ENCODE assay signal across 20 mouse cellular contexts in genomic region chr1:194108132-194108531, GRCm38 (mm10).
DNase-seq lines count a peak whose midpoint lies in the region; ATAC-seq and TF ChIP-seq lines count a peak whose summit lies in the region.
"Had no signal": no experiment of that assay in that cellular context is flagged by ENCODE, and none has a peak within 500 bp of the region (broad histone marks: within the 10 kb centered on the region; RNA-seq: fewer than 3 reads in every experiment).

No protein-coding gene starts in this region.

- H3K9ac ChIP-seq in lung, embryonic 14.5 days = no peak overlapping the region
- H3K9ac ChIP-seq in embryonic facial prominence, embryonic 11.5 days (replicated peaks; ENCODE audit: low read length) = no peak overlapping the region
- H3K9ac ChIP-seq: hindbrain, embryonic 13.5 days; liver, embryonic 15.5 days had no signal

- H3K4me3 ChIP-seq in lung, embryonic 14.5 days (ENCODE audit: low read depth, low read length) = no peak overlapping the region
- no peak overlapping the region for H3K4me3 ChIP-seq in embryonic facial prominence, embryonic 11.5 days (ENCODE audit: low read depth, low read length)
- H3K4me3 ChIP-seq: erythroblast, embryonic 14.5 days; hindbrain, embryonic 13.5 days; liver, embryonic 15.5 days had no signal

- 49% methylated on average over 2 of the region's 2 CpGs for WGBS in lung, embryonic 14.5 days
- WGBS in embryonic facial prominence, embryonic 11.5 days = 19% methylated on average over 2 of the region's 2 CpGs

- in situ Hi-C loops in Patski (cut with MboI; ENCODE audit: low pct_unique_long_range_greater_than_20kb) = no loop called here

- no peak overlapping the region for H3K27ac ChIP-seq in lung, embryonic 14.5 days (ENCODE audit: low read depth)
- no peak overlapping the region for H3K27ac ChIP-seq in embryonic facial prominence, embryonic 11.5 days (replicated peaks; ENCODE audit: low read depth, low read length)
- H3K27ac ChIP-seq: liver, embryonic 15.5 days had no signal

- no peaks in the 10 kb centered on the region for H3K9me3 ChIP-seq in lung, embryonic 14.5 days (ENCODE audit: low read depth, low read length)
- H3K9me3 ChIP-seq in embryonic facial prominence, embryonic 11.5 days (replicated peaks; ENCODE audit: control insufficient read depth, low read length) = no peaks in the 10 kb centered on the region
- H3K9me3 ChIP-seq: G1E; hindbrain, embryonic 13.5 days; liver, embryonic 15.5 days had no signal

- no peak for ATAC-seq in lung, embryonic 14.5 days (ENCODE audit: insufficient read depth)
- ATAC-seq in Patski = no peak
- ATAC-seq in embryonic facial prominence, embryonic 11.5 days (replicated peaks; ENCODE audit: insufficient number of reproducible peaks, low FRiP score, low TSS enrichment, low read depth) = no peak; the same call in 1 of the 2 replicates

- peak; percentile 10 for DNase-seq in lung, embryonic 14.5 days
- DNase-seq in lung, postnatal 36 days = no peak
- peak; percentile 10 for DNase-seq in NIH3T3 (ENCODE audit: low read depth)
- DNase-seq in Patski (ENCODE audit: low read depth, low spot score) = peak; percentile 24
- DNase-seq in embryonic facial prominence, embryonic 11.5 days (ENCODE audit: low spot score) = peak; percentile 55
- DNase-seq in liver = no peak
- no peak for DNase-seq in T-cell, adult 2 months (ENCODE audit: low spot score)
- DNase-seq in spleen, postnatal 4 days (ENCODE audit: low spot score in 2 of 2) = no peak
- DNase-seq: adrenal gland, postnatal 10 days; cerebellum, adult 9-10 months; gastrocnemius, postnatal 14 days; heart, postnatal 10 days; layer of hippocampus, postnatal 36 days; lung, postnatal 10 days; right cerebral cortex, postnatal 14 days; thymus, postnatal 36 days had no signal

- H3K27me3 ChIP-seq in lung, embryonic 14.5 days (ENCODE audit: insufficient read depth, low read length) = no peaks in the 10 kb centered on the region
- no peaks in the 10 kb centered on the region for H3K27me3 ChIP-seq in Patski
- no peaks in the 10 kb centered on the region for H3K27me3 ChIP-seq in embryonic facial prominence, embryonic 11.5 days (ENCODE audit: control insufficient read depth, insufficient read depth, low read length)
- H3K27me3 ChIP-seq: hindbrain, embryonic 13.5 days; liver, embryonic 15.5 days had no signal

- H3K4me1 ChIP-seq in lung, embryonic 14.5 days (ENCODE audit: insufficient read depth) = no peaks in the 10 kb centered on the region
- no peaks in the 10 kb centered on the region for H3K4me1 ChIP-seq in embryonic facial prominence, embryonic 11.5 days (ENCODE audit: control insufficient read depth, insufficient read depth, low read length)
- H3K4me1 ChIP-seq: liver, embryonic 15.5 days had no signal

- H3K4me2 ChIP-seq in lung, embryonic 14.5 days = no peak overlapping the region
- H3K4me2 ChIP-seq in embryonic facial prominence, embryonic 11.5 days (ENCODE audit: low read depth, low read length) = no peak overlapping the region
- H3K4me2 ChIP-seq: hindbrain, embryonic 13.5 days; liver, embryonic 15.5 days had no signal

- POLR2A ChIA-PET in Patski (lab: Charles Lee) = no interaction called here

- H3K36me3 ChIP-seq in lung, embryonic 14.5 days (ENCODE audit: insufficient read depth) = no peaks in the 10 kb centered on the region
- no peaks in the 10 kb centered on the region for H3K36me3 ChIP-seq in embryonic facial prominence, embryonic 11.5 days (replicated peaks; ENCODE audit: control insufficient read depth, insufficient read depth, low read depth, low read length)
- H3K36me3 ChIP-seq: G1E; hindbrain, embryonic 13.5 days; liver, embryonic 15.5 days had no signal

- CTCF ChIA-PET in Patski (lab: Charles Lee) = interaction anchor here (1.0 to 1.1 kb wide), 2 partner anchors 17 to 68 kb away, joined by 3 read pairs; no protein-coding TSS in a partner anchor

- TF ChIP-seq CTCF in lung, embryonic 14.5 days (IDR thresholded peaks at IDR 0.05; ENCODE audit: low read depth) = no peak
- no peak for TF ChIP-seq CTCF in Patski (IDR thresholded peaks at IDR 0.05)

Comparison
In these comparisons a context has a peak if more than half of its experiments do, and no peak if none do; other contexts are left out.
1. DNase-seq: peak in lung, embryonic 14.5 days (single experiment), NIH3T3 (single experiment), Patski (single experiment) and embryonic facial prominence, embryonic 11.5 days (single experiment); none in lung, postnatal 36 days (single experiment), liver (single experiment), T-cell, adult 2 months (single experiment) and spleen, postnatal 4 days (0 of 2).